Mouse (Mus musculus): ENCODE measurements around the gene Slc22a14. TPM values are rescaled to one million over a fixed set of nuclear protein-coding genes. Genes with fewer than 3 reads are reported as not detected.

The Slc22a14 gene
- polyA plus RNA-seq, 1 experiment from 2014 or later: not detected

DNA sequence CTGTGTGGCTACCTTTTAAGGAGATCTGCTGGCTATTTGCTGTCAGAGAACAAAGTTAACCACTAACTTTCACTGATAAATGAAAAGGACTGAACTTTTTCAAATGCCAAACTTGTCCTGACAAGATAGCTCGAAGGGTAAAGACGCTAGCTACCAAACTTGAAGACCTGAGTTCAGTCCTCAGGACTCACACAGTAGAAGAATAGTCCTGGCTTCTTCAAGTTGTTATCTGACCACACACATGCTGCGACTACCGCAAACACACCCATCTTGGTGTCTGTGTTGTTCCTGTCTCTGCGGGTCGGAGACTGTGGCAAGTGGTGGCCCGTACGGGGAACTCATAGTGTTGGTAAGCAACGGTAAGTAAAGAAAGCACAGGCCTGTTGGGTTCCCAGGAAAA is 161.7 kb downstream of the Slc22a14 start:
- peaks cover 17% of the 10 kb centered on the region; the same call in 1 of the 2 replicates for H3K9me3 ChIP-seq (replicated peaks)
- H3K4me1 ChIP-seq: no peaks in the 10 kb centered on the region; the same call in 1 of the 2 replicates
- WGBS: 95% methylated on average over 9 of the region's 9 CpGs

DNA sequence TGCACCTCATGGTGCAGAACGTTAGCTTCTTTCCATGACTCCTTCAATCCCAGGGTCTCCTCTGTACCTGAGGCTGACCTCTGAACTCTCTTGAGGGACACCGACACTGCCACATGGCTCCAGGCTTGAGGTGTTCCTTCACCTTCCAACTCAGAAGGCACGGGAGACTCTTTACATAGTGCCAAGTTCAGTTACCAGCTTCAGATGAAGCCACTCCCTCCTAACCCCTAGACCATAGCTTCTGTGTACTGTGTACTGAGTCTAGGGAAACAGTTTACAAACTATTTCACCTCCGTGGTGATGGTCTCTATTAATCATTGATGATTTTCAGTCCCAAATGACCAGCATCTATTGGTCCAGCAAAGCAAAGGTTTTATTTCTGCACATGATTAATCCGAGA is 163.7 kb downstream of the Slc22a14 start:
- Histone ChIP-seq H3K4me3 (no peak overlapping the region), H3K9me3 (replicated peaks) (peaks cover 17% of the 10 kb centered on the region; the same call in 1 of the 2 replicates), H3K36me3 (no peaks in the 10 kb centered on the region), H3K27ac (replicated peaks) (no peak overlapping the region), H3K27me3 (ENCODE audit: low read depth, poor library complexity, severe bottlenecking) (no peaks in the 10 kb centered on the region), H3K4me1 (no peaks in the 10 kb centered on the region; the same call in 1 of the 2 replicates)
- WGBS: 92% methylated on average over 5 of the region's 5 CpGs
- DNase-seq (ENCODE audit: low spot score): no peak

More for the DNA sequence above, 161.7 kb downstream of the Slc22a14 start:
- Histone ChIP-seq H3K27me3 (ENCODE audit: low read depth, poor library complexity, severe bottlenecking) (no peaks in the 10 kb centered on the region), H3K27ac (replicated peaks) (no peak overlapping the region), H3K4me3 (no peak overlapping the region), H3K36me3 (no peaks in the 10 kb centered on the region)
- no peak for DNase-seq (ENCODE audit: low spot score)

DNA sequence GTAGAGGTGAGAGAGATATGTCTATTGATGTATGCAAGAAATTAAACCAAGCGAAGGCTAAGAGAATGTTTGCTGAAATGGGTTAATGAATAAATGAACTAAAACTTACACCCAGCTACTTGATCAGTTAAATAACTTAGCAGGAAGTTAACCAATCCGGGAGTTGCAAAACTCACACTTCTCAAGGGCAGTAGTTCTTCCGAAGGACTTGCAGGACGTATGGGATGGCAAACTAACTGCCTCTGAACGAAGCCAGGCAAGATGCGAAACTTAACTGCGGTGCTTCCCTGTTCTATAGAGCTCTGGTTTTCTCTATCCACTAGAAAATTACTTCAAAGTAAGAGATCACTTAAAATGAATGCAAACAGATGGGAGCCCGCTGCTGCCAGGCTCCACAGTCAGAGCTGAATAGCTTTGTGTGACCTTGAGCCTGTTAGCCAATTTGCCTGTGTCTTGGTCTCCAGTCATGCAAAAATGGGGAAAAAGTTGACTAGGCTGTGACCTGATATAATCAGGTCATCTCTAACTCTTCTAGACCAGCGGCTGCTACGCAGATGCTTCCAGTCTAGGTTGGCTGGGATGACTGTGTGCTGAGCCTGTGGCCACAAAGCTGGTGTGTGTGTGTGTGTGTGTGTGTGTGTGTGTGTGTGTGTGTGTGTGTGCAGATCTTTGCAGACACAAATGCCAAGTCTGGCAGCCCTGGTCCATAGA is 166.0 kb downstream of the Slc22a14 start:
- Histone ChIP-seq H3K4me1 (no peaks in the 10 kb centered on the region; the same call in 1 of the 2 replicates), H3K27ac (replicated peaks) (no peak overlapping the region), H3K4me3 (no peak overlapping the region), H3K9me3 (replicated peaks) (peaks cover 7% of the 10 kb centered on the region; the same call in 1 of the 2 replicates), H3K36me3 (no peaks in the 10 kb centered on the region), H3K27me3 (ENCODE audit: low read depth, poor library complexity, severe bottlenecking) (no peaks in the 10 kb centered on the region)
- DNase-seq (ENCODE audit: low spot score): no peak
- 89% methylated on average over 10 of the region's 10 CpGs for WGBS

DNA sequence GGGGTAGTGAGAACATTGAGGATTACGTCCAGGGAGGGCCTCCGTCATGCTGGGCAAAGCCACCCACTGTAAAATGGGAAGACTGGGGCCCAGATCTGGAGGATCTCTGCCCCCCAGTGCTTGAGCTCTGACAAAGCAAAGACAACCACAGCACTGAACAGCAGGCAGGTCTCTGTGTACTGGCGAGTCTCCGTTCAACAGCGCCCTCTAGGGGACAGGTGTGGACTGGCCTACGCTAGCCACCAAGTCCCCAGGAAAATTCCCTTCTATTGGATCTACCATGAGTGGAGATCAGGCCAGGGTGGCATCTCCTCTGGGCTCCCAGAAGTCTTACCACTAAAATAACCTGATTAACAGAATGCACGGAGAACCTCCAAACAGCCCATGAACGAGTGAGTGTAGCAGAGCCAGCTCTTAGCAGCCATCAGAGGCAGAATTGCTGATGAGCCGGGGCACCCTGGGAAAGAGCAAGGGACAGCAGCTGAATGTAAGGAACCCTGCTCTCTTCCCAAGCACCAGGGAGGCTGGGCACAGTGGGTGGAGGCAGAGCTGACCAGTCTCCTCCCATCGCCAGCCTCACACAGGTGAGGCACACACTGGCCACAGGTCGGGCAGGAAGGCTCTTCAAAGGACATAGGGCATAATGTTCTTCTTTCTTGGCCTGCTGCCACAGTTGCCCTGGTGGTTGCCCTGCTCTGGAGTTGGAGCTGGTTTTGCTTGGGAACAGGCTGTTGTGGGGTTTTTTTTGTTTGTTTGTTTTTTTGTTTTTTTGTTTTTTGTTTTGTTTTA is 173.0 kb downstream of the Slc22a14 start:
- Histone ChIP-seq H3K4me1 (no peaks in the 10 kb centered on the region), H3K27ac (replicated peaks) (no peak overlapping the region), H3K36me3 (no peaks in the 10 kb centered on the region), H3K9me3 (replicated peaks) (no peaks in the 10 kb centered on the region), H3K4me3 (no peak overlapping the region), H3K27me3 (ENCODE audit: low read depth, poor library complexity, severe bottlenecking) (no peaks in the 10 kb centered on the region)
- WGBS: 35% methylated on average over 11 of the region's 11 CpGs
- DNase-seq (ENCODE audit: low spot score): peak; percentile 22

DNA sequence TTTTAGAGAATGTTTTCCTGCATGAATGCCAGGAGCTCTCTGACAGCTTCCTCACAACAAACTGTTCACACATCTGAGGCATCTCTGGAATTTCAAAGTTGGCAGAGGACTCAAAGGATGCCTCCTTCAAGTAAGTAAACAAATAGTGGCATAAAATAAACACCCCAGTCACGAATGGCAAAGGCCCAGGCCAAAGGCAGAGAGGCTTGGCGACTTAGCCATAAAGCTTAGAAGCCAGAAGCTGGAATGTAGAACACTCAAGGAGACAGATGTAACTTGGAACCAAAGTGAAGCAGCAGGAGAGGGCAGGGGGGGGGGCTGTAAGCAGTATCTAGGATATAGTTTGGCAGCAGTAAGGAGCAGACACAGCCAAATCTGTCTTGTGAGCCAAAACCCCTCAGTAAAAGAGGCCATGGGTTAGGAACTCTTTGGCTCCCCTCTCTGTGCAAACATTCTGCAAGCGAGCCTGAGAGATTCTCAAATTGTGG is 184.1 kb downstream of the Slc22a14 start:
- Histone ChIP-seq H3K4me3 (no peak overlapping the region), H3K36me3 (no peaks in the 10 kb centered on the region), H3K4me1 (peaks cover 3% of the 10 kb centered on the region; the same call in 1 of the 2 replicates), H3K9me3 (replicated peaks) (no peaks in the 10 kb centered on the region), H3K27ac (replicated peaks) (no peak overlapping the region), H3K27me3 (ENCODE audit: low read depth, poor library complexity, severe bottlenecking) (no peaks in the 10 kb centered on the region)
- DNase-seq (ENCODE audit: low spot score): no peak
- 65% methylated on average over 3 of the region's 3 CpGs for WGBS

DNA sequence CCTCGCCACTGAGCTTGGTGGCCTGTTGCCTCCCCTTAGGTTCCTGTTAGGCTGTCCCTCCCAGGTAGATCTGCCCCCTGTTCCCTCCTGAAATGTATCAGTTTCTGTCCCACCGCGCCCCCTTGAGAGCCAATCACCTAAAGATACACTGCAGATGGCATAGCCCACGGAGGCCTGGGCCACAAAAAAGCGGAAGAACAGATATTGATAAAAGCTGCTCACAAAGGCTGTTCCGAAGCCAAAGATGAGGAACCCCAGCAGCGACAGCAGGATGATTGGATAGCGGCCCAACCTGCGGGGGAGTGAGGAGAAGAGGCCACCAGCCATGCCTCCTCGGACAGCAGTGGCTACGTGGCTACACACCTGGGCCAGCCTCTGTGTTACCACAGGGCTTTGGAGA is 186.1 kb downstream of the Slc22a14 start:
- no peak overlapping the region for H3K4me3 ChIP-seq
- WGBS: 91% methylated on average over 11 of the region's 11 CpGs
- H3K27ac ChIP-seq (replicated peaks): no peak overlapping the region
- H3K9me3 ChIP-seq (replicated peaks): no peaks in the 10 kb centered on the region
- no peak for DNase-seq (ENCODE audit: low spot score)
- H3K27me3 ChIP-seq (ENCODE audit: low read depth, poor library complexity, severe bottlenecking): no peaks in the 10 kb centered on the region
- H3K36me3 ChIP-seq: no peaks in the 10 kb centered on the region
- peaks cover 3% of the 10 kb centered on the region; the same call in 1 of the 2 replicates for H3K4me1 ChIP-seq

DNA sequence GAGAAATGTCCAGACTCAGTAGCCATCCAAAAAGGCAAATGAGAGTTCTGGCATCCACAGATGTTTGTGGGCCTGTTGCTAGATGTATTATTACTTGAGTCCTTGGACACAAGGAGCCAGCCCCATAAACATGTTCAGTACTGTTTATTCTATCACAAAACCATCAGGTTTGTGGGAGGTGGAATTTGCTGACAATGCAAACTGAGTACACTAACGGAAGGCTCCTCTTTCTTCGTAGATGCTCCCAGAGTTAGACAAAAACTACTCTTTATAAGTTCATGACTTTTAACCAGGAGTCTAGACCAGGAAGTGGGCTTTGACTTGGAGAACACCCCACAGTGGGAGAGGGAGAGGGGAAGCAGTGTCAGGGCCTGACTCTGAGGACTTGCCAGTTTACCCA is 197.7 kb downstream of the Slc22a14 start:
- Histone ChIP-seq H3K27me3 (ENCODE audit: low read depth, poor library complexity, severe bottlenecking) (no peaks in the 10 kb centered on the region), H3K4me1 (no peaks in the 10 kb centered on the region), H3K9me3 (replicated peaks) (peaks cover 5% of the 10 kb centered on the region; the same call in 1 of the 2 replicates), H3K4me3 (no peak overlapping the region), H3K27ac (replicated peaks) (no peak overlapping the region), H3K36me3 (no peaks in the 10 kb centered on the region)
- WGBS: 93% methylated on average over 2 of the region's 2 CpGs
- no peak for DNase-seq (ENCODE audit: low spot score)

DNA sequence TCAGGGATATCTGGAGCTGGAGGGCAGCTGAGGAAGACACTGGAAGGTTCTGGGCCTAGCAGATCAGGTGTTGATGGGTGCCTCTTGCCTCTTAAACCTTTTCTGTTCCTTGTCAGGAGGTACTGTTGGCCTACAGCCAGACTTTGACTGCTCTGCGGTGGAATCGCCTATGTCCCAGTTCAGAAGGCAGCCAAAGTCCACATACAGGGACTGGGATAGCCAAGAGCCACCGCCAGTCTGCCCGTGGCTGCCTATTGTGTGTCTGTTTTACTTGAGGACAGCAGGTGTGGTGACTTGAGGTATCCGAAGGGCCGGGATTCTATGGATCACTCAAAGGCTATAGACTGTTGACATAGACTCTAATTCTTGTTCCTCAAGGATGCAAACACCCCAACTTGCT is 199.8 kb downstream of the Slc22a14 start:
- Histone ChIP-seq H3K27me3 (ENCODE audit: low read depth, poor library complexity, severe bottlenecking) (no peaks in the 10 kb centered on the region), H3K27ac (replicated peaks) (no peak overlapping the region), H3K36me3 (no peaks in the 10 kb centered on the region), H3K9me3 (replicated peaks) (peaks cover 5% of the 10 kb centered on the region; the same call in 1 of the 2 replicates), H3K4me3 (no peak overlapping the region), H3K4me1 (no peaks in the 10 kb centered on the region)
- 86% methylated on average over 6 of the region's 6 CpGs for WGBS
- no peak for DNase-seq (ENCODE audit: low spot score)

DNA sequence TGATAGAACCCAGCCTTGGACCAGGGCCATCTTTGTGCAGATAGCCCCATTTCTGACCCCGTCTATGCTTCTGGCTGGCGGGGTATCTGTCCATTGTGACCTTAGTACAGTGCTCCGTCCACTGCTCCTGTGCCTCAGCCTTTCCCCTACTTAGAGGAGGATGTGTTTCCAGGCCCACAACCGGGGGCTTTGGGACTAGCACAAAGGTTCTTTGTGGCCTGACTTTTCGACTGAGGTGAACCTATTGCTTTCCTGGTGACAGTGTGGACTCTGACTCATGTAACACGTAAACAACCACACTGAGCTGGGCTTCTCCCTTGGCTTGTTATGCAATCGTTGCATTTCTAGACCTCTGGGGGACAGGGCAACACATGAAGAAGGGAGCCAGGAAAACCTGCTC is 200.6 kb downstream of the Slc22a14 start:
- H3K4me3 ChIP-seq: no peak overlapping the region
- DNase-seq (ENCODE audit: low spot score): no peak
- no peaks in the 10 kb centered on the region for H3K4me1 ChIP-seq
- no peak overlapping the region for H3K27ac ChIP-seq (replicated peaks)
- no peaks in the 10 kb centered on the region for H3K27me3 ChIP-seq (ENCODE audit: low read depth, poor library complexity, severe bottlenecking)
- 93% methylated on average over 7 of the region's 7 CpGs for WGBS
- H3K36me3 ChIP-seq: no peaks in the 10 kb centered on the region
- H3K9me3 ChIP-seq (replicated peaks): peaks cover 5% of the 10 kb centered on the region; the same call in 1 of the 2 replicates

DNA sequence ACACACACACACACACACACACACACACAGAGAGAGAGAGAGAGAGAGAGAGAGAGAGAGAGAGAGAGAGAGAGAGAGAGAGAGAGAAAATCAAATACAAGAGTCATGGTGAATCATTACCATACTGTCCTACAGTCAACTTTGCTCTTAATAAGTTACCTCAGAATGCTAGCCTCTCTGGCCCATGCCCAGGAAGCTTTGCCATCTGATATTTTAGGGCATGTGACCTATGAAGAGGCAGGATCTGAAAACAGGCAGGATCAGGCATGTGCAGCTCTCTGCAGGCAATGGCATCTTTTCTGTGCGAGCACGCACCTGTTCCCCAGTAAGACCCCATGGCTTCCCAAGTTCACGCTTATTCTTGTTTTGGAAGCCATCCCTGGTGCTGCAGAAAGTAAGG is 204.7 kb downstream of the Slc22a14 start:
- Histone ChIP-seq H3K36me3 (no peaks in the 10 kb centered on the region), H3K27ac (replicated peaks) (no peak overlapping the region), H3K27me3 (ENCODE audit: low read depth, poor library complexity, severe bottlenecking) (peaks cover 23% of the 10 kb centered on the region), H3K4me3 (no peak overlapping the region), H3K9me3 (replicated peaks) (no peaks in the 10 kb centered on the region), H3K4me1 (peaks cover 11% of the 10 kb centered on the region)
- 88% methylated on average over 3 of the region's 3 CpGs for WGBS
- DNase-seq (ENCODE audit: low spot score): no peak

DNA sequence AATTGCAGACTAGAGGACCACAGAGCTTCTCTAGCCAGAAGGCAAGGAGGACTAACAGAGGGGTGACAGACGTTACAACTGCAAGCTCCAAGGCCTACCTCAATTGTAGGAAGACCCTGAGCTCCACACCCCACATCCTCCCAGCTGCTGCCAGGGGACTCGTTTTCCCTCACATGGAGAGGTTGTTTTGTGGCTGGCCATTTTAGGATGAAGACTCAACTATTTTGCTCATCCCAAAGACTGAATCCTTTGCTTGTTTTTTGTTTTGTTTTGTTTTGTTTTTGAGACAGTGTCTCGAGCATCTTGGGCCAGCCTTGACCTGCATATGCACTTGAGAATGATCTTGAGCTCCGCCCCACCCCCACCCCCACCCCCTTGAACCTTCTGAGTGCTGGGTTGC is 206.5 kb downstream of the Slc22a14 start, which contains the start of gene Gm47289:
Gm47289 (plus strand) TSS at position 301 of the 400 bp plus-strand sequence.
- WGBS: 63% methylated on average over 4 of the region's 4 CpGs
- DNase-seq (ENCODE audit: low spot score): no peak
- H3K36me3 ChIP-seq: no peaks in the 10 kb centered on the region

DNA sequence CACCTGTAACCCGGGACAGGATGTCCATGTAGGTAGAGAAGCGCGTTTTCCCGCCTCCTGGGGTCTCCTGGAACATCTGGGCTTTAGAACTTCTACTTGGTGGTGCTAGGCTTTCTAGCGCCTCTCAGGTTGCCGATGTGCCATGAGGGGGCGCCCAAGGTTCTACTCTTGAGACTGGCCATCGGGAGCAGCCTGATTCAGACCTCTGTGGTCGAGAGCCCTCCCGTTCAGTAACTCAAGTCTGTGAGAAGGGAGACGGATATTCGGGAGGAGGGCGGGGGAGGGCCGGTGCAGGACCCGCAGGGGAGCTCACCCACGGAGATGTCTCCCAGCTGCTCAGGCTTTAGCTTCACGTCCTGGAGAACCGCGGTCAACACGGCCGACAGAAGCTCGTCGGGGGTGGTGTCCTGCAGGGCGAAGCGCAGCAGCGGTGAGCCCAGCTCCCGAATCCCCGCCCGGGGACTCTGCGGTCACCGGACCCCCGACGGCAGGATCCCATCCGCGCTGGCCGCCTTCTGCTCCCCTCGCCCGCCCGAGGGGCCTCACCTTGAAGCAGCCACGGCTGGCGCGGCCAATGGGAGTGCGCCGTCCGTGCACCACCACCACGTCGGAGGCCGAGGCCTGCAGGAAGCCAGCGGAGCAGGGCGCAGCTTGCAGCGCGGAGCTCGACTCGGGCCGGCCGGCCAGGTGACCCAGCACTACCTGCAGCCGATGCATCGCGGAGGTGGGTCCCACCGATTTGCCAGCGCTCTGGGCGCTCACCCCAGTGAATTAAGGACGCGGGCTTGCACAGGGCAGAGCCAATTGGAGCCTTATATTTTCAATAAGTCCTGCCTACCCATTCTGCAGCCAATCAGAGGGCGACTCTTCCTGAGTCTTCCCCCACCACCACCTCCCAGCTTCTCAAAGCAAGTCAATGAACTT is 208.8 kb downstream of the Slc22a14 start, which contains the start of gene Acaa1b:
Acaa1b (minus strand) TSS at position 816 of the 924 bp plus-strand sequence.
- H3K4me3 ChIP-seq: peak within 1 kb of the TSS; percentile 64
- peaks cover 11% of the 10 kb centered on the region for H3K4me1 ChIP-seq
- H3K9me3 ChIP-seq (replicated peaks): no peaks in the 10 kb centered on the region
- H3K27ac ChIP-seq (replicated peaks): no peak within 1 kb of the TSS; the same call in 1 of the 2 replicates
- peaks cover 34% of the 10 kb centered on the region for H3K27me3 ChIP-seq (ENCODE audit: low read depth, poor library complexity, severe bottlenecking)
- H3K36me3 ChIP-seq: no peaks in the 10 kb centered on the region
- peak; percentile 84 for DNase-seq (ENCODE audit: low spot score)
- under 1% methylated on average over 65 of the region's 65 CpGs for WGBS

More for the DNA sequence above, 206.5 kb downstream of the Slc22a14 start, which contains the start of gene Gm47289:
- Histone ChIP-seq H3K9me3 (replicated peaks) (no peaks in the 10 kb centered on the region), H3K27me3 (ENCODE audit: low read depth, poor library complexity, severe bottlenecking) (peaks cover 34% of the 10 kb centered on the region), H3K4me1 (peaks cover 11% of the 10 kb centered on the region), H3K4me3 (no peak within 1 kb of the TSS), H3K27ac (replicated peaks) (no peak within 1 kb of the TSS)
